Comparison of ENCODE assay signal across 8 mouse cellular contexts in genomic region chr15:98633822-98634470, GRCm38 (mm10). TPM values are rescaled to one million over a fixed set of nuclear protein-coding genes. Genes with fewer than 3 reads are reported as not detected.
DNase-seq lines count a peak whose midpoint lies in the region; ATAC-seq and TF ChIP-seq lines count a peak whose summit lies in the region.

No protein-coding gene starts in this region.

- peaks cover 7% of the 10 kb centered on the region; the same call in 1 of the 2 replicates for H3K4me1 ChIP-seq in cortical plate, adult 2 months (ENCODE audit: control insufficient read depth, insufficient read depth, low read length)
- H3K4me1 ChIP-seq in limb, embryonic 11.5 days (ENCODE audit: control insufficient read depth, insufficient read depth, low read length) = peaks cover 30% of the 10 kb centered on the region
- H3K4me1 ChIP-seq in olfactory bulb, adult 2 months (ENCODE audit: control insufficient read depth, insufficient read depth, low read length) = peaks cover 49% of the 10 kb centered on the region

- peak overlapping the region; percentile 99 for H3K4me2 ChIP-seq in limb, embryonic 11.5 days (ENCODE audit: low read depth, severe bottlenecking)

- H3K27me3 ChIP-seq in limb, embryonic 11.5 days (ENCODE audit: control insufficient read depth, insufficient read depth, low read length) = peaks cover 49% of the 10 kb centered on the region

- no peaks in the 10 kb centered on the region for H3K9me3 ChIP-seq in limb, embryonic 11.5 days (ENCODE audit: control insufficient read depth, low read length)

- peak overlapping the region; percentile 82 for H3K9ac ChIP-seq in limb, embryonic 11.5 days (ENCODE audit: low read length)

- TF ChIP-seq POLR2A in cortical plate, adult 2 months (IDR thresholded peaks at IDR 0.05; ENCODE audit: extremely low read depth, insufficient read depth, low read length) = no peak
- no peak for TF ChIP-seq POLR2A in olfactory bulb, adult 2 months (IDR thresholded peaks at IDR 0.05; ENCODE audit: insufficient read depth, low read depth, low read length)

- H3K36me3 ChIP-seq in limb, embryonic 11.5 days (ENCODE audit: control insufficient read depth, insufficient read depth, low read length) = no peaks in the 10 kb centered on the region

- DNase-seq in frontal cortex, postnatal 36 days (ENCODE audit: low spot score in 2 of 2) = peak; percentile 30 to 40
- DNase-seq in frontal cortex, adult 2 months (ENCODE audit: extremely low spot score in 1 of 2, low spot score in 1 of 2) = no peak
- peak; percentile 11 for DNase-seq in 3T3-L1 (ENCODE audit: low read depth, low spot score)
- peak; percentile 53 for DNase-seq in limb, embryonic 11.5 days (ENCODE audit: low spot score)
- DNase-seq in natural killer cell, adult 2 months (ENCODE audit: low spot score in 2 of 2) = no peak
- no peak for DNase-seq in urinary bladder, postnatal 36 days (ENCODE audit: low spot score in 2 of 2)

- H3K4me3 ChIP-seq in cortical plate, adult 2 months (ENCODE audit: insufficient read depth, low read length) = peak overlapping the region; percentile 71
- peak overlapping the region; percentile 72 for H3K4me3 ChIP-seq in limb, embryonic 11.5 days (ENCODE audit: low read depth, low read length)
- peak overlapping the region; percentile 72 for H3K4me3 ChIP-seq in olfactory bulb, adult 2 months (ENCODE audit: insufficient read depth, low read depth, low read length)

- WGBS in limb, embryonic 11.5 days = under 1% methylated on average over 24 of the region's 25 CpGs
- under 1% methylated on average over 25 of the region's 25 CpGs for WGBS in olfactory bulb, adult 2 months

- ATAC-seq in limb, embryonic 11.5 days (ENCODE audit: insufficient number of reproducible peaks, low FRiP score, low TSS enrichment, low read depth) = no peak

- no peak overlapping the region for H3K27ac ChIP-seq in cortical plate, adult 2 months (ENCODE audit: insufficient read depth, low read length)
- no peak overlapping the region for H3K27ac ChIP-seq in limb, embryonic 11.5 days (replicated peaks; ENCODE audit: low read depth, low read length)
- peak overlapping the region; percentile 57; the same call in 1 of the 2 replicates for H3K27ac ChIP-seq in olfactory bulb, adult 2 months (ENCODE audit: insufficient read depth, low read depth, low read length)

- no peak for TF ChIP-seq CTCF in cortical plate, adult 2 months (IDR thresholded peaks at IDR 0.05; ENCODE audit: extremely low read depth, insufficient read depth, low read length)
- TF ChIP-seq CTCF in olfactory bulb, adult 2 months (IDR thresholded peaks at IDR 0.05; ENCODE audit: insufficient read depth, low read depth, low read length) = no peak

RNA-seq across cellular contexts. Expression of gene Cacnb3, which starts 3.3 kb away (rescaled TPM):
- polyA plus RNA-seq in frontal cortex, adult 2 months (2012; rRNA removed) = 377 and 417 TPM in 2 replicates
- polyA plus RNA-seq in cortical plate, adult 2 months (2012; rRNA removed) = 339 and 348 TPM in 2 replicates
- 23.4 and 25.1 TPM in 2 replicates for polyA plus RNA-seq in limb, embryonic 11.5 days (2014; fragmentation: Nextera tagmentation; extraction: Ambion mirVana)
- not detected in 2 replicates for polyA plus RNA-seq in olfactory bulb, adult 2 months (2012; ENCODE audit: insufficient read depth, insufficient read length, low replicate concordance, missing spikeins)

RNA-seq across cellular contexts. Expression of gene Adcy6, which starts 24.1 kb away (rescaled TPM):
- 40.3 and 45.6 TPM in 2 replicates for polyA plus RNA-seq in frontal cortex, adult 2 months (2012; rRNA removed)
- 38.2 and 44.3 TPM in 2 replicates for polyA plus RNA-seq in cortical plate, adult 2 months (2012; rRNA removed)
- polyA plus RNA-seq in limb, embryonic 11.5 days (2014; fragmentation: Nextera tagmentation; extraction: Ambion mirVana) = 16.2 and 18.9 TPM in 2 replicates
- 87.5 TPM in 1 of 2 replicates, not detected in the other for polyA plus RNA-seq in olfactory bulb, adult 2 months (2012; ENCODE audit: insufficient read depth, insufficient read length, low replicate concordance, missing spikeins)

RNA-seq across cellular contexts. Expression of gene Ddx23, which starts 28.7 kb away (rescaled TPM):
- polyA plus RNA-seq in frontal cortex, adult 2 months (2012; rRNA removed) = 56.2 and 63.3 TPM in 2 replicates
- polyA plus RNA-seq in cortical plate, adult 2 months (2012; rRNA removed) = 53.4 and 60.5 TPM in 2 replicates
- polyA plus RNA-seq in limb, embryonic 11.5 days (2014; fragmentation: Nextera tagmentation; extraction: Ambion mirVana) = 24.8 and 27.7 TPM in 2 replicates
- not detected in 2 replicates for polyA plus RNA-seq in olfactory bulb, adult 2 months (2012; ENCODE audit: insufficient read depth, insufficient read length, low replicate concordance, missing spikeins)

RNA-seq across cellular contexts. Expression of gene Rnd1, which starts 43.3 kb away (rescaled TPM):
- polyA plus RNA-seq in frontal cortex, adult 2 months (2012; rRNA removed) = 25.4 and 25.5 TPM in 2 replicates
- 34.5 and 37.4 TPM in 2 replicates for polyA plus RNA-seq in cortical plate, adult 2 months (2012; rRNA removed)
- polyA plus RNA-seq in limb, embryonic 11.5 days (2014; fragmentation: Nextera tagmentation; extraction: Ambion mirVana) = 0.29 and 0.37 TPM in 2 replicates
- not detected in 2 replicates for polyA plus RNA-seq in olfactory bulb, adult 2 months (2012; ENCODE audit: insufficient read depth, insufficient read length, low replicate concordance, missing spikeins)

Comparison
In these comparisons a context has a peak if more than half of its experiments do, and no peak if none do; other contexts are left out.
1. DNase-seq: peak in frontal cortex, postnatal 36 days (2 of 2), 3T3-L1 (single experiment) and limb, embryonic 11.5 days (single experiment); none in frontal cortex, adult 2 months (0 of 2), natural killer cell, adult 2 months (0 of 2) and urinary bladder, postnatal 36 days (0 of 2).
2. Peak in every context shown above with its lines, with median percentiles within 50 percentile points of each other: H3K4me3 ChIP-seq.